Mouse (Mus musculus) T-helper 2 cell (primary cell): ENCODE data around the gene G3bp2.

Experiments used
- in situ Hi-C: fragments of 300-600 bp; cut with MboI, MseI; formaldehyde crosslinking; loops from one replicate; pipeline ENCODE4 v1.15.1; 2025; ENCODE audit warnings: high pct_unique_total_duplicates

The G3bp2 gene

DNA sequence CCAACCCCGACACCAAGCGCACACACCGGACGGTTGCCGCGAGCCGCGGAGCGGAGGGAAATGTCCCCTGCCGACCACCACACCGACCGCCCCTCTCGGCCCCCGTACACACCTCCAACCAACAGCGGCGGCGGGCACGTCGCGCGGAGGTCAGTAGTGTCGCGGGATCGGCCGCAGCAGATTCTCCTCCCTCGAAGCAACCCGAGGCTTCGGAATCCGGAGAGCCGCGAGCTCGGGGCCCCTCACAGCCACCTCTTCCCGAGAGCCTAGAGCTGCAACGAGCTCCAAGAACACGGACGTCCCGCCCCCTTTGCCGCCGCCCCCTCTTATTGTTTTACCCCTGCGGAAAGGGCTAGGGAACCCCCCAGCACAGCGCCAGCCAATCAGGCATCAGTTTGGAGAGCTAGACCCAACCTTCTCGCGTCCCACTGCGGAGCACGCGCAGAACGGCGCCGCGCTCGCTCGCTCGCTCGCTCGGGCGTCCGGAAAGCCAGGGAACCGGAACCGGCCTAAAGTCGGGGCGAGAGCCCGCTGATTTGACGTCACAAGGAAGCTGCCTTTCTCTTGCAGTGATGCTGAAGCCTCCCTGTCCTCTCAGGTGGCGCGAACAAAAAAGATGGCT lies at the start of gene G3bp2:
Gene G3bp2, minus strand, starts transcription at position 303 of the 622 bp plus-strand sequence.
- in situ Hi-C loops: no loop called here

DNA sequence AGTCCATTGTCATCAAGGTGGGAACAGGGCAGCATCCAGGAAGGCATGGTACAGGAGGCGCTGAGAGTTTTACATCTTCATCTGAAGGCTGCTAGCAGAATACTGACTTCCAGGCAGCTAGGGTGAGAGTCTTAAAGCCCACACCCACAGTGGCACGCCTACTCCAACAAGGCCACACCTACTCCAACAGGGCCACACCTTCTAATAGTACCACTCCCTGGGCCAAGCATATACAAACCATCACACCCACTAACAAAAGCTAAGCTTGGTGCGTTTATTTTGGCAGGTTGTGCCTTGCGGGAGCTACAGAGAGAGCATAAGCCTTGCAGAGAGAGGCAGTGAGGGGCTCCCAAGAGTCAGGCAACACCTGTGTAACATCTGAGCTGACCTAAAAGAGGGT lies 49.5 kb upstream of the G3bp2 start:
- in situ Hi-C loops: loop anchor here (5.0 kb wide), 1 partner anchor 41 kb away; no protein-coding TSS in a partner anchor

GRCm38 (mm10) chr5:92132127-92132526 lies 48.6 kb upstream of the G3bp2 start:
- in situ Hi-C loops: loop anchor here (5.0 kb wide), 1 partner anchor 40 kb away; no protein-coding TSS in a partner anchor

- in situ Hi-C loops: loop anchor here (5.0 kb wide), 1 partner anchor 38 kb away; no protein-coding TSS in a partner anchor
Measured at GRCm38 (mm10) chr5:92130040-92130682, 46.6 kb upstream of the G3bp2 start.

DNA sequence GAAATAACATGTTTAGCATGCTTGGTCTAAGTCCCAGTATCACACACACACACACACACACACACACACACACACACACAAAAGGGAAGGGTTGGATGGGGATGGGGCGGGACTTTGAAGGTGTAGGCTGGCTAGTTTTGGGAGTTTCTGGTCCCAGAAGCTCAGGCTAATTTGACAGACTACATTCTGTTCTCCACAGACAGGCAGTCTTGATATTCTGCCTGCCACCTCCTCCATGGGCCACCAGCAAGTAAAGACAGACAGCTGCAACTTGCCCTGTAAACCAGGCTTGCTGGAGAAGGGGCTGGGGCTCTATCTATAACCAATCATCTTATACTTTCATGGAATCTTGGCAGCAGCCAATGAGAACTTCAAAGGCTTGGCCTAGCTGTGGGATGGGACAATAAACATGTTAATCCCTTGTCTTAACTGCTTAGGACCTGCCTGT lies 45.8 kb upstream of the G3bp2 start:
- in situ Hi-C loops: no loop called here

GRCm38 (mm10) chr5:92128570-92128969 lies 45.1 kb upstream of the G3bp2 start:
- in situ Hi-C loops: no loop called here

DNA sequence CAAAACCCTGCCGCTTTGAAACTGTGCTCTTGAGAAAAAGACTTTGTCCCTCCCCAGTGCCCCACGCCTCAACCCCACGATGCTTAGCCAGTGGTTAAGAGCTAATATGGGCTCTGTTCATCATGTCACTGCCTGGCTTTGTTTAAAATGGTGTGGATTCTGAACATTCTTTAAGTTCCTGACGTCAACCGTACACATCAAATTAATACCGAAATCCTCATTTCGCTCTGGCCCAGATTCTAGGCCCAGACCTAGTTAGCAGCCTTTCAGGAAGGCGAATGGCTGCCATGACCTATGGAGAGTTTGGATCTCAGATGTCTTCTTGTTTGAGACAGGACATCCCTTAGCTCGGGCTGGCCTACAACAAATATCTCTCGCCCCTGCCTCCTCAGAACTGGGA lies 44.2 kb upstream of the G3bp2 start:
- in situ Hi-C loops: no loop called here

GRCm38 (mm10) chr5:92127141-92127625 lies 43.7 kb upstream of the G3bp2 start:
- in situ Hi-C loops: no loop called here

- in situ Hi-C loops: no loop called here
Measured at GRCm38 (mm10) chr5:92125446-92125845, 41.9 kb upstream of the G3bp2 start.

- in situ Hi-C loops: no loop called here
Measured at GRCm38 (mm10) chr5:92121636-92122035, 38.1 kb upstream of the G3bp2 start.

DNA sequence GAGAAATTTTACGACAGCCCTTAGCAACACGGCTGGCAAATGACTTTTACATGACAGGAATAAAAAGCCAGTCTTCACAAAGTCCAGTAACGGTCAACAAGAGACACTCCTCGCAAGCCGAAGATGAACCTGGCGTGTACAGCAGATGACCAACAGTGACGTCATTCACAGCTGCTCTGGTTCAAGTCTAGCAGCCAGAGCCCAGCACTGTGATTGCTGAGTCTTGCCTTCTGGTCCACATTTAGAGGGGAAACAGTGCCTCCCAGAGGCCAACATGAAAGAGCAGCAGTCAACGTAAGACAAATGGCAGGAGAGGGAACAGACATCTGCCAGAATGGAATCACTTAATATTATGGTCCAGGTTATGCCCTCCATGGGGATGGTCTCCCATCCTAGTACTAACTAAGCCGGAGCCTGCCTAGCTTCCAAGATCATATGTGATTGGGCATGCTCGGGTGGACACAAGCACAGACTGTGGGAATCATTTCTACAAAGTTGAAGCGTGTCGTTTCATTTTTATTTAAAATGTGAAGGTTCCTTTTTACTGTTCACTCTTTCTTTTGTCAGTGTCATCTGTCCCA lies 34.4 kb upstream of the G3bp2 start:
- in situ Hi-C loops: no loop called here

- in situ Hi-C loops: no loop called here
Measured at GRCm38 (mm10) chr5:92114939-92115338, 31.4 kb upstream of the G3bp2 start.

DNA sequence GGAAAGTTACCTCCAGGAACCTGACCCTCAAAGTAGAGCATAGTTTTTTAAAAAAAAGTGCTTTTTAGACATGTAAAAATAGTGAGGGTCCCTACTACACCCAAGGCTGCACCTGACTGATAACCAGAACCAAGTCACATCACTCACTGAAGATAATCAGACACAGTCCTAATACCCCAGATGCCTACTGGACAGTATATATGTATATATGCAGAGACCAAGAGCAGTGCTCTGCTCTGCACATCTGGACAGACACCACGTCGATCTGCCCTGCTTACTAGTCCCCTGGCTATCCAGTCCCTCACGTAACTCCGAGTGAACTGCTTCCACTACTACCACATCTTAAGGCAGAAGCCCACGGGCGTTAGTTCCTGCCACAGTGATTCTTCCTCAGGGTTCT lies 30.7 kb upstream of the G3bp2 start:
- in situ Hi-C loops: no loop called here

DNA sequence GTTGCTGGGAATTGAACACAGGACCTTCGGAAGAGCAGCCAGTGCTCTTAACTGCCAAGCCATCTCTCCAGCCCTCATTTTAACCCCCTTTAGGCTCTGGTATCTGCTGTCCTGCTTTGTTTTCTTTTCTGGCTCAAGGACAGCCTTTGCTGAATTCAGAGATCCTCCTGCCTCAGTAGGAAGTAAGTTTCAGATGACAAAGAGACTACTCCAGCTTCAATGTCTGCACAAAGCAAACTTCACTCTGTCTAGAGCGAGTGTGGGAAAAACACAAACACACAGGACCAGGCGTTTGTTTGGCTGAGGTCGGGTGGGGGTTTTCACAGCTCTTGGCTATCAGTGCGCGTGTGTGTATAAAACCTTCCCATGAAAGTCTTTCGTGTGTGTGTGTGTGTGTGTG lies 30.0 kb upstream of the G3bp2 start:
- in situ Hi-C loops: no loop called here

DNA sequence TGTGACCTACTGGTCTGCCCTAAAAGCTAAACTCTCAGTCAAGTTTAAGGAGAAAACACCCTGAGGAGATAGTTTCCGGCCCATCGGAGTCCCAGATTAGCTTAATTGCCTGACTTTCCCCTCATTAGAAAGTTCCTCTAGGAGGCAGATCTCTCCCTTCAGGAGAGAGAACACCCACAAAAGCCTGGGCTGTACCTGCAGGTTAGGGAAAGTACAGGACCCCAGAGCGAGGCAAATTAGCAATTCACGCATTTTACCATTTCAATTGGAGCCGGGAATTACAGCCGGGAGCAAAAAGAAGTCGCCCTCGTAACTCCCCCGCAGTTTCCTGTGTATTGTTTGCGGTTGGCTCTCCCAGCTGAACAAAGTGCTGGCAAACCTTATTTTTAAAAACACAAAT lies 29.1 kb upstream of the G3bp2 start:
- in situ Hi-C loops: no loop called here

DNA sequence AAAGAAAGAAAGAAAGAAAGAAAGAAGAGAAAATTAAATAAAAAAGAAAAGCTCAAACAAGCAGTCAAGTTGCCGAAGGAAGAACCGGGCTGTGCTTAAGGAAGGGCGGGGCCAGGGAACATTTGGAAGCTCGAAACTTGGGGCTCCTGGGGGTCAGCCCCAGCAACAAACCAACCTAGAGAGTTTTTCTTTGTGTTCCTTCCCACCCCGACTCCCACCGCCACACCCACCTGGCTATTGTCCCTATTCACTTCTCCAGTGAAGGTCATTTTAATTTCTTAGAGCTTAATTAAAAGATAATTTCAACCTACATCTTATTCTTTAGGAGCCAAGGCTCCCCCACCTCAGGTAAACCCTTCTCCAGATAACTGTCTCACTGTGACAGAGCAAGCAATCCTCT lies 28.7 kb upstream of the G3bp2 start:
- in situ Hi-C loops: no loop called here

DNA sequence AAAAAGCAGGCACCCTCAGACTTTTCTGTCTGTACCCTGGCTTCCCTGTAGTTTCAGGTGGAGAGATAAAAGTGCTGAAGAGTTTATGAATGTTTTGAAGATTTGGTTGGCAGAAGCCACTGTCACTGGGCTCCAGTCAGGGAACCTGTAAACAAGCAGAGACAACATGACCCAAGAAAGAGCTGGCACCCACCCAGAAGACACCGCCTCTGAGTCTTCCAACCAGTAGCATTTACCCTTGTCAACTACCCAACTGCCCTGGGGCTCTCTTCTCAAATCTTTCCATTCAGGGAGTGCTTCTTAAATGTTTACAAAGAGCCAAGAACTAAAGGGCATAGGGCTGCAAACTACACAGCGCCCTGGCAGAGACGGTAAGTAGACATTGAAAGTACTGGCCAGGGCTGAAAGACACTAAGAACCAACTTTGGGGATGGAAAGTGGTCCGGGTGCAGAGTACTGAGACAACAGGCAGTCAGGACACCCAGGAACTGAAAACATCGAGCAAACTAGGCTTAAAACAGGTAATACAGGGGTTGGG lies 27.4 kb upstream of the G3bp2 start:
- in situ Hi-C loops: no loop called here

DNA sequence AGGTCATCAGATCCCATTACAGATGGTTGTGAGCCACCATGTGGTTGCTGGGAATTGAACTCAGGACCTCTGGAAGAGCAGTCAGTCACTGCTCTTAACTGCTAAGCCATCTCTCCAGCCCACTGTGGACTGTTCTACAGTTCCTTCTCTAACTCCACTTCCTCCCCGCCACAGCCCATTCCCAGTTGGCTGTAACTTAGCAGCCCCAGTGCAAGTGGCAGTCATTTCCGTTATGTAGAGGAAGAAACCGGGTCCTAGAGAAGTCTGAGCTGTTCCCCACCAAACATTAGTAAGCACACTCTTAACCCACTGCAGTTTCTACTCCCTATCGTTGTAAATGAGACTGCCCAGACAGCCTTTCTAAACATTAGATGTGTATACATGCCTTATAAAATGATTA lies 23.8 kb upstream of the G3bp2 start:
- in situ Hi-C loops: no loop called here

GRCm38 (mm10) chr5:92106327-92107125 lies 23.0 kb upstream of the G3bp2 start:
- in situ Hi-C loops: no loop called here

DNA sequence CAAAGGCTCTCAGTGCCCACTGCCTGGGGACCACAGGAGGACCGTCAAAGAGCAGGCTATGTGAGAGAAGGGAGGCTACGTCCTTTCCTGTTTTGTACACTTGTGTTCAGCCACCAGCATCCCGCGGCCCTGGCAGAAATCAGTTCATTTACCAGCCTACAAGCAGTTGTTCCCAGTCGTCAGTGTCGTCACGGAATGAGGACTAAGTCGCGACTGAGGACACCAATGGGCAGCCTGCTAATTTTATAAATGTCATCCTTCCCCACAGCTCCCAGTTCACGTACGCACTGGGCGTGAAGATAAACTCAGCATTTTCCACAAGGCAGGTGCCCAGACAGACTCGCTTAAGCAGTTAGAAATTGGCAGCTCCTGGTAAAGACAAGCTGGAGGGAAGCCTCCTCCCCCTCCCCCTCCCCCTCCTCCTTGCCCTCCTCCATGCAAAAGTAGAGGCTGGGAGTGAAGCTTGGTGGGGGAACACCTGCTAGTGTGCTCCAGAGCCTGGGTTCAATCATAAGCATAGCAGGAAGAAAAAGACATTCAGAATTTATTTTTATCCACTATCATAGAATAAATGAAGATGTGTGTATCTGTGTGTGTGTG lies 20.4 kb upstream of the G3bp2 start:
- in situ Hi-C loops: no loop called here

DNA sequence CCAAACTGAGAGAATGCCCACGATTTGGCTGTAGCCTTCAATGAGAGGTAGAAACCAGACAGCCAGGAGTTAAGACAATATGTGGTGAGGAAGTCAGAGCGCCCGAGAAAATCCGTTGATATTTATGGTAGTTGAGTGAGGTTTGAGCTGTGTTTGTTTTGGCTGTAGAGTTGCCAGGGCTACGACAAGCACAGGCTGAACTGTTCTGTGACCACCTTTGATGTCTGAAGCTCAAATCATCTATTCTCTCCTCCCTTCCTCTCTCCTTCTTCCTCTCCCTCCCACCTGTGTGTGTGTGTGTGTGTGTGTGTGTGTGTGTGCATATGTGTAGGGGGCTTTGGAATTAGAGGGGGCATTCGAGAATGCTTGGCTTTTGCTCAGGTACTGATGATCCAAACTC lies 19.5 kb upstream of the G3bp2 start:
- in situ Hi-C loops: no loop called here
